Mouse (Mus musculus) mature B cell (primary cell): ENCODE measurements around the gene Cdh15.

Experiments
- in situ Hi-C: fragments of 300-500 bp; cut with MboI; formaldehyde crosslinking; loops from 2 replicates; pipeline ENCODE4 v1.14.3; 2019

Gene Cdh15

DNA sequence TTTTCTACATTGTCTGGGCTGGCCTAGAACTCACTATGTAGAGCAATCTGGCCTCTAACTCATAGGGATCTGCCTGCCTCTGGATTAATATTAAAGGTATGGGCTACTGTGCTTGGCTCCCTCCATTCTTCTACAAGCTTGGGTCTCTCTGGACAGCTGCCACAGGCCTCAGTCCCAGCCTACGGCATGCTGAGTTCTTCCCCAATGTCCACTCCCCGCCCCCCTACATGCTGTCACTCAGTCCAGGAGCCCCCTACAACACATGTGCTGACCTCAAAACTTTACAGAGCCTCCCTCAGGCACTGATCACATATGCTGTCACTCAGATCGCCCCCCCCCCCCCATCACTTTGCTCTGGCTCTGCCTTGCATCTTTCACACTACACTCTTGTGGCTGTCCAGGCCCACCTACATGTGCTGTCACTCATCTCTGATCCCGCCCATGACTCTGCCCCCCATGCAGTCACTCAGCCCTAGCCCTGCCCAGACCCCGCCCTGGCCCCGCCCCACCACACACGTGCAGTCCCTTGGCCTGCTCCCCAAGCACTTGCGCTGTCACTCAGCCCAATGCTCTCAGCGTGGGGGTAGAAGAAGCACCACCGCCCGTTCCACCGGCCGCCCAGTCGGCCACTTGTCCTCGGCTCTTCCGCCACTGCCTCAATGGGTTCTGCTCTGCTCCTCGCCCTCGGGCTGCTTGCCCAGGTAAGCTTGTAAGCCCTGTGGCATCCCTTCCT, at the start of gene Cdh15:
Gene Cdh15, plus strand, starts transcription at position 138 of the 733 bp plus-strand sequence.
- in situ Hi-C loops: no loop called here

DNA sequence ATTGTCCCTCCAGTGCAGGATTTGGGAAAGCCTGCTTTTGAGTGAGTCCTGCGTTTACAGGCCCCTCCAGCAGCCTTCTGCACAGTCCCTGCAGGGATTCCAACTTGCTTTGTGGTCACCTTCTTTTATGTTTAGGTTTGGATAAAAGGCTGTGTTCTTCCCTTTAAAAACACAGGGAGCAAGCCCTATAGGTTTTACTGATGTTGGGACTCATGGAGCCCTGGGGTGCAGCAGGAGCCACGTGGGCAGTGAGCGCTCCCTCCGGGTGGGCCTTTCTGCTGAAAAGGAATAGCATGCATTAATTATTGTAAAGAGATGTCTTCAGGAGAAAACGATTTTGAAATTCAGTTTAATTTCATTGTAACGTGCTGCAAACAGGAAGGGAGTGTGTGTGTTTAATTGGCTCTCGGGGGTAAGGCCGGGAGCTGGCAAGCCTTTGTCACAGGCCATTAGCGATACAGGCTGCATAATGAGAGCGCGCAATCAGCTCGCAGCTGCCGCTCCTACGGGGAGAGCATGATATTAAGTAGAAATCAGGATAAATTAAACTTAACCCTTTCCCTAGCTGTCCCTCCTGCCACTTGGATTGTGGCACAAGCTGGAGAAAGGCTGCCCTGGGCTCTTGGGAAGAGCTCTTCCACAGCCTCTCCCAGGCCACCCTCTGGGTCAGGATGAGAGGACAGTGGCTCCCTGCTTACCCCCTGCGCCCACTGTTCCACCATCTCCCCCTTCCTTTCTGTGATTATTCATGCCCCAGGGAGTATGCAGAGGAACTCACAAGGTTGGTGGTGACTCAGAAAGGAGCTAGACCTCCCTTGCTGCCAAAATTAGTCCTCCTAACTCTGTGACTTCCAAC, 43.6 kb upstream of the Cdh15 start:
- in situ Hi-C loops: no loop called here

DNA sequence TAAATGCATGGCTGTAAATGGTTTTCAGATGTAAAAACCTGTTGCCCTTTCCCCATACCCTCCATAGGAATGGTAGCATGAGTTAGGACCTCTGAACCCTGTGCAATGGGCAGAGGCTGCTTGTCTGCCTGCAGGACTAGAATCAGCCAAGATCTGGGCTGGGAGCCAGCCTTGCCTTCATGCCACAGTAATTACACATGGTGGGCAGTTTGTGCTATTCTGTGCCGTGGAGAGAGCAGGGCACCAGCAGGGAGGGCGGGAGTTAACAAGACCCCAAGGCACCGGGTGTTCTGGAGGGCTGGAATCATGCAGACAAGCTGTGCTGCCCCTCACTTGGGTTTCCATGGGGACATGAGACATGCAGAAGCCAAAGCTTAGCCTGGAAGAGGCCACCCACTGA, 42.4 kb upstream of the Cdh15 start:
- in situ Hi-C loops: no loop called here

DNA sequence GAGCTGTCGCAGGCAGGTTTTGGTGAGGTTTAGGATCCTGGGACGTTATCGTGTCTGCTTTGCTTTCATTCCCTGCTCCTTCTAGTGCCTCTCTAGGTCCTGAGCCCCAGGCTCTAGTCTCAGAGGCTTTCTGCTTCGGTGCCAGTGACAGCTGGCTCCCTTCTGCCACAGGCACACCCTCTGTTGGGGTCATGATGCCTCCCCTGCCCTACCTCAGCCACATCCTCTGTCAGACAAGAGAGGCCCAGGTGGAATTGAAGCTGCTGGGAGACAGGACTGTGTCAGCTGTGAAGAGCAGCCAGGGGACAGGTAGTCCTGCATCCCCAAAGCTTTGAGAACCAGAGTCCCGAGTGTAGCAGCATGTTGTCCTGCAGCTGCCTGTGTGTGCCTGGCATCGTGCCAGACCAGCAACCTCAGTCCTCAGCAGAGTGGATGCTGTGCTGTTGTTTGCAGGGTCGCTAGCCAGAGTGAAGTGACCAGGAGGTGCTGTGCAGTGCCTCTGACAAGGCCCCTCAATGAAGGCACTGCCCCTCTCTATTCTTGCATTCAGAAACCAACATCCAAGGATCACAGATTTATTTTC, 40.7 kb upstream of the Cdh15 start:
- in situ Hi-C loops: no loop called here

DNA sequence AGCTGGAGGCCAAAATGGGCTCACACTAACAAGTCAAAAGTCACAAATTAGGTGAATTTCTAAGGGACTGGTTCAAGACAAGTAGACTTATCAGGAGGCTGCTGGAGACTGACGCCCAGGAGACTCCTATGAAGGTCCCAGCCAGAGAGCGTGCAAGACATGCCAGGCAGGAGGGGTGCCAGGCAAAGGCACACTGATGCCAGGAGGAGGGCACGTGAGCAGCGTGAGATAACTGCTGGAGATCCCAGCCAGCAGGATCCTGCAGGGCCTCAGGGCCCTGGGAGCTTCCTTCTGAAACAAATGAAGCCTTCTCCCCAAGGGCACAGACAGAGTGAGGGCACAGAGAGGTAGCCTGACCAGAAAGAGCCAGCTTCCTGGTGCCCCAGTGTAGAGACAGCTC, 39.9 kb upstream of the Cdh15 start:
- in situ Hi-C loops: no loop called here

DNA sequence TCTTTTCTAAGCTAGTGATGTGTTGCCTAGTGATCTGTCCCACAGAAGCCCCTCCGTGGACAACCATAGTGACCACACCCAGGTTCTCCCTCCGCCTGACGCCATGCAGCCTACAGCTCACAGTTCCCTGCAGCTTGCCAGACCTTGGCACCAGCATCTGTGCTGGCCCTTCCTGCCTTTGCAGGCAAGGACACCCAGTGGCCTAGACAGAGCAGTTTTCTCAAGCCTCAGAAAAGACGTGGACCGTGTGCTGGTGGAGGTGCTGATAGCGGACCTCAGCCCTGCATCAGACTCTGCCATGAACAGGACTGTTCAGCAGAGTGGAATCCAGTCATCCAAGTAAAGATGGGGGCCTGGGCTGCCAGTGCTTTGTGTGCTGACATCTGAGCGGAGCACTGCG, 37.4 kb upstream of the Cdh15 start:
- in situ Hi-C loops: no loop called here

DNA sequence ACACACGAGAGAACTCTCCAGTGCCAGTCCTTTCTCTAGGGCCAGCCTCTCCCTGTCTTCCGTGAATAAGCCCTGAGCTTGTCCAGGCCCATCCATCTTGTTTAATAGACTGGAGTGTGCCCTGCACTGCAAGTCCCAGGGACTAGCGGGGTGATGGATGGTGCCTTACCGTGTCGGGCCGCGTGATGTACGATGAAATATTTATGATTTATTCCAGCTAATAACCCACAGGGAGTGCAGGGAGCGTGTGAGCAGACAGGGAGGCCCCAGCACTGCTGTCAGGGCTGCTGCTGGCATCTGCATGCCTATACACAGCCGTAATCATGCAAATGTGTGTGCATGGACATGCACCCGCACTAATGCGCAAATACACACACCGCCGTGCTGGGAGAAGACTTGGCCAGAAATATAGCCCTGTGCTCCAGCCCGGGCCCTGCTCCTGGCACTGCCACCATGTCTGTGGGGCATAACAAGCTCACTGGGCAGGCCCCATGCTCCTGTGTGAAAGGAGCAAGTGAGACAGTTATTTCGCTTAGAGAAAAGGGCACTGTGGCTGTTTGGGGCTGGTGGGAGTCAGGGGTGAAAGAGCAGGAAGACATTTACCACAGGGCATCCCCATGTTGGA, 35.8 kb upstream of the Cdh15 start:
- in situ Hi-C loops: no loop called here

DNA sequence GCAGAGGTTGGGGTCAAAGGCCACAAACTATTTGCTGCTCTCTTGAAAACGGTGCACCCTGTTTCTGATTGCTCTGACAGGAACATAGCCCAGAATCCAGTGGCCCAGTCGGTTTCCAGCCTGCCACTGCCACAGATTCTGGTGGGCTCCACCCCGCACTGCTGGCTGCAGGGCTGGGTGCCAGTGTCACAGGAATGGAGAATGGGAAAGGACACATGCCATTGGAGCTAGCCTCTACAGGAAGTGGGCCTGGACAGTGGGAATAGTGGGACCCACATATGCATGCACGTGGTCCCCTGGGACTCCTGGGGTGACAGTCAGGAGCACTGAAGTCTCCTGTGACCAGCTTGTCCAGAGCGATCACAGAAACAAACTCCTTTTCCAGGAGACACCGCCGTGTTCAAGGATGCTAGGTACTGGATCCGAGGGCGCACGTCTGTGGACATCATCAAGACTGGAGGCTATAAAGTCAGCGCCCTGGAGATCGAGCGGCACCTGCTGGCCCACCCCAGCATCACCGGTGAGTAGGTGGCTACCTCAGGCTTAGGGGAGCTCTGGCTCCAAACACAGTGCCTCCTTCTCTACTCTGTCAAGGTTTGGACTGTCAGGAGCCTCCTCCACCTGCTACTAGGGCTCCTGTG, 35.0 kb upstream of the Cdh15 start:
- in situ Hi-C loops: no loop called here

DNA sequence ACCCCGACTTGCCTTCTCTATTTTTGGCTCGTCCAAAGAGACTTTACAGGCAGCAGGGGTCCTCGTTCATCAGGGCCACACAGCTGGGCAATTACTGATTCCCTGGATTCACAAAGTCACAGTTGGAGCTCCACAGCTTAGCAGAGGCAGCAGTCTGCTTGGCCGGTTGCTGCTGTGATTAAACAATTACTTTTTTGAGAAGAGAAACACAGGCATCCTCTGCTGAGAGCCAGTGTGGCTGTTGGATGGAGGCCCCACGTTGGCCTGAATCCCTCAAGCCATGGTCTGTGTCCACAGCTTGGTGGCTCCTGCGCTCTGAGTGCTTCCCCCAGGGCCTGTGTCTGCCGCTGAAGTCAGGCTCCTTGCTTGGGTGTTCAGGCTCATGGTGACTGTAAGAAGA, 33.2 kb upstream of the Cdh15 start:
- in situ Hi-C loops: no loop called here

DNA sequence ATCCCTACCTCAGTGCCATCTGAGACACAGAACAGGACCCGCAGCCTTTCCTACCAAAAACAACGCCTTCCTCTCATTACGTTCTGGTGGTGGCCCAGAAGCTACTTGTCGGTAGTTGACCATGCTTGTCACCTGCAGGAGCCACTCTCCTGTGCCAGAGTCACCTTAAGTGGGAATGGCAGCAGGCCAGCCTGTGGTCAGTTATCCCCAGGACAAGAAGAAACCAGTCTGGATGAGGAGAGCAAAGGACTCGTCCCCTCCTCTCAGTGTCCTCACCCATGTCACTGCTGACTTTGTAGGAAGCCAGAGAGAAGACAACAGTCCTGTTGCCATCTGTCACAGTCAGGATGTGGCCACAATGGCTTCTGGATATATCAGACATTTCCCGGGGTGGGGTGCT, 30.8 kb upstream of the Cdh15 start:
- in situ Hi-C loops: no loop called here

DNA sequence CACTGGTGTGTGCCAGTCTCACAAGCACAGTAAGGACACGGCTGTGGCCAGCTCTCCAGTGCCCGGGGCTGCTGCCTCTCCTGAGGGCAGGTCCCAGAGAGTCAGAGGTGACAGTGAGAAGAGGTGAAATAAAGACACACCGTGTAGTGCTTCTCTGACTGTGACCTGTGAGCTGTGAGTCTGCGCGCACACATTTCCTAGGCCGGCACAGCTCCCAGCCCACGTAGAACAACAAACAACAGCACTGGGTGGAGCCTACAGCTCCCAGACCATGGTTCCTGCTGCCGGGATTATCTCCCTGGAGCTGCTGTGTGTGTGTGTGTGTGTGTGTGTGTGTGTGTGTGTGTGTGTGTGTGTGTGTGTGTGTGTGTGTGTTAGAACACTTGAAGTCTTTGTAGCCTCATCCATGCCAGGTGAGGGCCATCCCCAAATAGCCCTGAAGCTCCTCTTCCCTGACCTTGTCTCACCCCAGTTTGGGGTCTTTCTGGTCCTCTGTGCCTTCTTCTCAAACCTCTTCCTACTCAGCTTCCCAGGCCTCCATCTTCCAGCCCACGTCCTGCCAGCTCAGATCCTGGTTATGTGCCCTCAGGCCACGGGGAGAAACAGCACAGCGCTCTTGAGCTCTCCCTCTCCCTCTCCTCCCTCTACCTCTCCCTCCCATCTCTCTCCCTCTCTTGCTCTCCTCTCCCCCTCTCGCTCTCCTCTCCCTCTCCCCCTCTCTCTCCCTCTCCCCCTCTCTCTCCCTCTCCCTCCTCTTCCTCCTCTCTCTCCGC, 29.9 kb upstream of the Cdh15 start:
- in situ Hi-C loops: no loop called here

DNA sequence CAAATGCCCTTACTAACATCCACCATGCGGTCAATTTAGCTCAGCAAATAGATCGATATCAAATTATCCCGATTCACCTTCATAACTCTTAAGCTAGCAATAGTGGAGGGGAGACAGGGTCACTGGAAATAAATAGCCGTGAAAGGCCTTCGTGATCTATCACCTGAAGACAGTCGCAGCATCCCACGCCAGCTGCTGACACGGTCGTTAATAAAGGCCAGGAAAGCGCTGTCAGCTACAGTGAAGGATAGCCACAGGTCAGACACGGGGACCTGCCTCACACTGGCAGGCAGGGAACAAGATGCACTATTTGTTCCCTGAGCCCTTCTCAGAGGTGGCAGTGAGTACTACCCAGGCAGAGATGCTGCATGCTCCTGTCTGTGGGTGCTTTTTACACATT, 28.0 kb upstream of the Cdh15 start:
- in situ Hi-C loops: no loop called here

DNA sequence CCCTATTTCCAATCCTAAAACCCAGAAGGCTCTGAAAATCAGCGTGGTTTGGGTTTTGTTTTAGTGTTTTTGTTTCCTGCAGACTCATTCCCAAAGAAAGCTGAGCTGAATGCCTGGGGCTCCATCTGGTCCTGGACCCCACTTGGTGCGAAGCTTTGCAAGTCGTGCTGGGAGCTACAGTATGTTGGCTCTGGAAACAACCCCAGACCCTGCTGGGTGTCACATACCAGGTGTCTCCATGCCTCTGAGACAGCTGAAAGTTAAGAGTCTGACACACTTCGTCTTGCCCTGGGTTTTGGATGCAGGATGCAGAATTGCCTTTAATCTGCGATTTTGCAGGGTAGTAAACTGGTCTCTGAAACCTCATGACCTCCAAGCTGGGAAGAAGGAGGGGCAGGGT, 23.2 kb upstream of the Cdh15 start:
- in situ Hi-C loops: no loop called here

DNA sequence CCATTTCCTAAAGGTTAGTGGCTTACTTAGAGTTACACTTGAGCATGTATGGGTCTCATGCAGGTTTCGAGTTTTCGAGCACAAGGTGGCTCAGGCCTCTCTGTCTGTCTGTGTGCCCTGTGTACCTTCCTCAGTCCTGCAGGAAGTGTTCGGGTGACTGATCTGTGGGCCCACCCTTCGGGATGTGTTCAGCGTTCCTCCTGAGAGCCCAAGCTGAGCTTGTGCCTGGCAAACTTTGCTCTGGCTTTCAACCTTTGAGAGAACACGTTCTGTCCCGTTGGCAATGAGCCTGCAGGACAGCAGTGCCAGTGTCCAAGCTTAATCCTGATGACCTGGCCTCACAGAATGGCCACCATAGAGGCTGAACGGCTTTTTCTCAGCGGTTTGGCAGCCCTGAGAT, 22.8 kb upstream of the Cdh15 start:
- in situ Hi-C loops: loop anchor here (5.0 kb wide), 1 partner anchor 148 kb away; no protein-coding TSS in a partner anchor

DNA sequence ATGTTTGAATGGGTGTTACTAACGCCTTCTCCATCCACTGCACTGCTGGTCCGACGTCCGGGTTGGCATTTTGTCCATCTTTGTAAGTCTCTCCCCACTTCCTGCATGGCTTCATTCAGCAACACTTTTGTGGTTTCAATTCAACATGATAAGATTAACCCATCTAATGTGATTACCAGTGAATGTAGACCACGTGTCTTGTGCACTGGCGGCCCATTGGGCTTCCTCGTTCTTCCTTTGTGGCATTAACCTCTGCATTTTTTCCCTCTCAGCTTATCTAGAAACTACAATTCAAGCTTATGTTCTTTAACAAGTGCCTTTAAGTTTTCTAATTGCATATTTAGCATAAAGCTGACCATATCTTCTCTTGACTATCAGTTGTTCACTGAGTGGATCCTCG, 22.4 kb upstream of the Cdh15 start:
- in situ Hi-C loops: loop anchor here (5.0 kb wide), 1 partner anchor 148 kb away; no protein-coding TSS in a partner anchor

DNA sequence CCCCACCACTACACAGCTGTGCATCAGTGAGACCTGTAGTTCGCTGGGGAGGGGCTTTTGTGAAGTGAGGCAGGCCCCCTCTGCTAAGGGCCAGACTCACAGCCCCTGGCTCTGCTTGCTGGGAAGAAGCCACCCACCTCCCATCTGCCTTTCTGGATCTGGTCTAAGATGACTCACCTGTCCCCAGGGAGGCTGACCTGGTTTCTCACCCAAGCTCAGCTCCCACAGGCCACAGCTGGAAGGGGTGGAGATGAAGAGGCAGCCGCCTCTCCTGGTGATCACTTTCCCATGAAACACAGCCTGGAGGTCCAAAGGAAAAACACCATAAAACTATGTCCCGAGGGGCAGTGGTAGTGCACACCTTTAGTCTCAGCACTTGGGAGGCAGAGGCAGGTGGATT, 18.4 kb upstream of the Cdh15 start:
- in situ Hi-C loops: loop anchor here (5.0 kb wide), 1 partner anchor 152 kb away; no protein-coding TSS in a partner anchor

DNA sequence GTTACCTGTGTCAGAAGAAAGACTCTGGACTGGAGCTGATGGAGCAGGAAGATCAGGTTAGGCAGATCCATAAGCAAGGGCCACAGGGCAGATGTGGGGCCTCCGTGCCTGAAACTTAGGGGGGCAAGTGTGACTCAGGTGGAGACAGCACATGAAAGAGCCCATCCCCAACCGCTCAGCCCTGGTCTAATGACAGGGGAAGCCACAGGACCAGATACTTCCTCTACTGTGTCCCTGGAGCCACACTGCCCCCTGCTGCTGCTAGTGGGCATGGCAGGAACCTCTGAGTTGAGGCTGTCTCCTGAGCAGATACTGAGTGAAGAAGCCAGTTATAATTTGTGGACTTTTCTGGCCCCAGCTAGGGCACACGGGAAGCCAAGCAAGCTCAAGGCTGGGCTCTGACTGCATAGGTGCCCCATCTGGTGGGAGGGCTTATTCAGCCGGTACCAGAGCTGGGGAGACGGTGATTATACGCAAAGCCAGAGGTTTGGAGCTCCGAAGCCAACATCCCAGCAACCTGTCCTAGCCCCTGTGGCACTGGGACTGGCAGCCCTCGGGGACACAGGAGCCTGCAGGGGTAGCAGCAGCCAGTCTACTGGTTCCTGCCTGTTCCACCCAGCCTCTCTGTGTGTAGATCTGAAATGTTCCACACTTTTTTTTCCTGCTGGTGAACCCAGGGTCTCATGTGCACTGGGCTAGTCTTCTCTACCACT, 17.3 kb upstream of the Cdh15 start:
- in situ Hi-C loops: loop anchor here (10.0 kb wide), 2 partner anchors 216 to 326 kb away; partner anchors contain the start of genes Galns and Trappc2l

DNA sequence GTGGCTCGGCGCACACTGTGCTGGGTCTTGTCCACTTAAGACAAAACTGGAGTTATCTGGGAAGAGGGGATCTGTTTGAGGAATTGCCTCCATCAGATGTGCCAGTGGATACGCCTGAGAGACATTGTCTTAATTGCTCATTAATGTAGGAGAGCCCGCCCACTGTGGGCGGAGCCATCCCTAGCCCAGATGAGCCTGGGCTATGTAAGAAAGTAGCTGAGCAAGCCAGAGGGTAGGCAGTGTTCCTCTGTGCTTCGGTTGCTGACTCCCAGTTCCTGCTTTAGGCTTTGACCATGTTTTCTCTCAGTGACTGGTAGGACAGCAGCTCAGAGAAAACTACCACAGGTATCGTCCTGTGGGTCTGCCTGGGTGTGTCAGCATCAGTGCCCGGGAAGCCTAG, 13.3 kb upstream of the Cdh15 start:
- in situ Hi-C loops: loop anchor here (10.0 kb wide), 2 partner anchors 220 to 330 kb away; partner anchors contain the start of genes Galns and Trappc2l

DNA sequence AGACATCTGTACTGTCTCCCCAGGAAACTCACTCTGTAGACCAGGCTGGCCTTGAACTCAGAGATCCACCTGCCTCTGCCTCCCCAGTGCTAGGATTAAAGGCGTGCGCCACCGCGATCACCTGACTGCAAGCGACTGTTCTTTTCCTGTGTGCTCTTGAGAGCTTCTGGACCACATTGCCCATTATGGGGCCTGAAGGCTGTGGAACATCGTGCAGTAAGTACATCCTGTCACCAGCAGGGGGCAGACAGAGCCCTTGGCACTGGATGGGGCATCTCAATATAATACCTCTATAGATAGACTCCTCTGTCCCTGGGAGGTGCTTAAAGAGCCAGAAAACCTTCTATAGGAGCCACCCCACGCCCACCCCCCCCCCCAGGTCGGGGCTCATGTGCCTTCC, 12.8 kb upstream of the Cdh15 start:
- in situ Hi-C loops: loop anchor here (10.0 kb wide), 2 partner anchors 220 to 330 kb away; partner anchors contain the start of genes Galns and Trappc2l

DNA sequence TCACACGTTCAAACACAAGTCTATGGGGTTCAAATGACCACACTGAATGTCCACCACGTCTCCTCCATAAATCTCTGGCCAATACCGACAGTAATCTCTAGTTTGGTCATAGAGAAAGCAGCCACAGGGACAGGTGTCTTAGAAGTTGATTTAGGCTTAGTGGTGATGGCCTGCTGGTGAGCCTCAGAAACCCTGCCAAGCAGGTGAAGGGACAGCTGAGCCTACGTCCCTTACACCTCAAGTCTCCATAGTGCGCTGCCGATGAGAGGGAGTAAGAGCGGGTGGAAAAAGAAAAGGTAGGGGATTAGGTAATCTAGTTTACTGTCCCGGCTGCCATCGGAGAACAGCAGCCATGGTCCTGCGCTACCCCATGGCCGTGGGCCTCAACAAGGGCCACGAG, 11.6 kb upstream of the Cdh15 start:
- in situ Hi-C loops: loop anchor here (10.0 kb wide), 2 partner anchors 221 to 331 kb away; partner anchors contain the start of genes Galns and Trappc2l
